Mouse (Mus musculus): ENCODE measurements around the gene Ahnak.

- TF ChIP-seq CTCF (IDR thresholded peaks at IDR 0.05; ENCODE audit: extremely low read depth, insufficient read length, insufficient replicate concordance, low read depth, low read length) (no peak), POLR2A (IDR thresholded peaks at IDR 0.05; ENCODE audit: low read depth, low read length) (no peak)
These were observed 14.4 kb upstream of the Ahnak start for GRCm38 (mm10) chr19:8974638-8975037.
